Comparison of ENCODE assay signal across 8 mouse cellular contexts in genomic region chr7:96209783-96210524, GRCm38 (mm10). TPM values are rescaled to one million over a fixed set of nuclear protein-coding genes. Genes with fewer than 3 reads are reported as not detected.
DNase-seq lines count a peak whose midpoint lies in the region; ATAC-seq and TF ChIP-seq lines count a peak whose summit lies in the region.

No protein-coding gene starts in this region.

- no peak for TF ChIP-seq CTCF in thymus, adult 2 months (IDR thresholded peaks at IDR 0.05; ENCODE audit: borderline replicate concordance, control insufficient read depth, extremely low read depth, insufficient read depth, low read length, poor library complexity)
- no peak for TF ChIP-seq CTCF in heart, postnatal 0 days (IDR thresholded peaks at IDR 0.05; ENCODE audit: low read depth)
- no peak for TF ChIP-seq CTCF in liver, postnatal 0 days (IDR thresholded peaks at IDR 0.05; ENCODE audit: low read depth)

- peak overlapping the region; percentile 85 for H3K4me2 ChIP-seq in heart, postnatal 0 days (ENCODE audit: low read depth, low read length)
- peak overlapping the region; percentile 63 for H3K4me2 ChIP-seq in liver, postnatal 0 days (ENCODE audit: low read depth, low read length)

- H3K4me1 ChIP-seq in thymus, adult 2 months (replicated peaks; ENCODE audit: control insufficient read depth, insufficient read depth, low read length): no peaks in the 10 kb centered on the region
- H3K4me1 ChIP-seq in heart, postnatal 0 days (ENCODE audit: control insufficient read depth, insufficient read depth): peaks cover 19% of the 10 kb centered on the region
- H3K4me1 ChIP-seq in liver, postnatal 0 days (ENCODE audit: insufficient read depth): peaks cover 17% of the 10 kb centered on the region

- no peak overlapping the region for H3K27ac ChIP-seq in thymus, adult 2 months (ENCODE audit: control insufficient read depth, insufficient read depth, low read length)
- no peak overlapping the region for H3K27ac ChIP-seq in heart, postnatal 0 days (ENCODE audit: low read depth)
- no peak overlapping the region for H3K27ac ChIP-seq in liver, postnatal 0 days (ENCODE audit: low read depth)

- peak; percentile 24; the same call in 1 of the 2 replicates for ATAC-seq in heart, postnatal 0 days (ENCODE audit: insufficient read depth, low read depth)
- no peak for ATAC-seq in liver, postnatal 0 days

- no peaks in the 10 kb centered on the region; the same call in 1 of the 2 replicates for H3K27me3 ChIP-seq in thymus, adult 2 months (ENCODE audit: control insufficient read depth, insufficient read depth, low read length)
- peaks cover 54% of the 10 kb centered on the region for H3K27me3 ChIP-seq in heart, postnatal 0 days (ENCODE audit: control insufficient read depth, insufficient read depth, low read length)
- H3K27me3 ChIP-seq in liver, postnatal 0 days (ENCODE audit: insufficient read depth, low read length): peaks cover 72% of the 10 kb centered on the region

- DNase-seq in thymus, adult 2 months: no peak
- DNase-seq in thymus, postnatal 0 days (ENCODE audit: low spot score): no peak
- DNase-seq in embryo, embryonic 9.5 days (ENCODE audit: extremely low spot score): peak; percentile 79
- DNase-seq in heart, postnatal 0 days (ENCODE audit: low spot score): no peak
- DNase-seq in kidney, postnatal 4 days: peak; percentile 57 to 78
- no peak for DNase-seq in liver, postnatal 0 days
- peak; percentile 62 to 72 for DNase-seq in right cerebral cortex, adult 2 months (ENCODE audit: low spot score in 2 of 2)
- DNase-seq in thymus, postnatal 36 days: no peak

- TF ChIP-seq EP300 in heart, postnatal 0 days (IDR thresholded peaks at IDR 0.05; ENCODE audit: low read depth): no peak
- no peak for TF ChIP-seq EP300 in liver, postnatal 0 days (IDR thresholded peaks at IDR 0.05; ENCODE audit: low read depth)

- no peaks in the 10 kb centered on the region for H3K9me3 ChIP-seq in heart, postnatal 0 days (replicated peaks; ENCODE audit: control insufficient read depth, low read length)
- H3K9me3 ChIP-seq in liver, postnatal 0 days (ENCODE audit: low read length): no peaks in the 10 kb centered on the region

- peak overlapping the region; percentile 0; the same call in 1 of the 2 replicates for H3K4me3 ChIP-seq in thymus, adult 2 months (ENCODE audit: control insufficient read depth, insufficient read depth, low read length)
- peak overlapping the region; percentile 52 for H3K4me3 ChIP-seq in heart, postnatal 0 days (ENCODE audit: low read depth, low read length)
- H3K4me3 ChIP-seq in liver, postnatal 0 days (ENCODE audit: low read depth, low read length): peak overlapping the region; percentile 37

- H3K36me3 ChIP-seq in thymus, adult 2 months (ENCODE audit: control insufficient read depth, insufficient read depth, low read length): no peaks in the 10 kb centered on the region
- H3K36me3 ChIP-seq in heart, postnatal 0 days (replicated peaks; ENCODE audit: control insufficient read depth, insufficient read depth, low read length): no peaks in the 10 kb centered on the region
- no peaks in the 10 kb centered on the region for H3K36me3 ChIP-seq in liver, postnatal 0 days (replicated peaks; ENCODE audit: insufficient read depth, low read length)

- peak overlapping the region; percentile 49 for H3K9ac ChIP-seq in heart, postnatal 0 days (replicated peaks; ENCODE audit: low read depth, low read length)
- H3K9ac ChIP-seq in liver, postnatal 0 days (replicated peaks): no peak overlapping the region

- TF ChIP-seq POLR2A in thymus, adult 2 months (IDR thresholded peaks at IDR 0.05; ENCODE audit: control insufficient read depth, extremely low read depth, insufficient read depth, low read length, poor library complexity): no peak

- WGBS in thymus, adult 2 months: 6% methylated on average over 73 of the region's 75 CpGs
- under 1% methylated on average over 59 of the region's 75 CpGs for WGBS in heart, postnatal 0 days
- WGBS in liver, postnatal 0 days (ENCODE audit: insufficient replicate concordance): under 1% methylated on average over 50 of the region's 75 CpGs

RNA-seq across cellular contexts. Expression of gene Tenm4, which starts 38.9 kb away (rescaled TPM):
- polyA plus RNA-seq in thymus, adult 2 months (2012; rRNA removed): 2.7 and 2.9 TPM in 2 replicates
- 4.5 and 4.9 TPM in 2 replicates for polyA plus RNA-seq in thymus, postnatal 0 days (2015; fragmentation: Nextera tagmentation; extraction: Ambion mirVana)
- total RNA-seq in heart, postnatal 0 days (2014; rRNA removed; ENCODE audit: low replicate concordance): 3.9 and 5.9 TPM in 2 replicates
- 1.4 and 2.3 TPM in 2 replicates for polyA plus RNA-seq in heart, postnatal 0 days (2015; fragmentation: Nextera tagmentation; extraction: Ambion mirVana)
- polyA plus RNA-seq in liver, postnatal 0 days (2015; fragmentation: Nextera tagmentation; extraction: Ambion mirVana): 0.62 and 0.68 TPM in 2 replicates

Comparison
In these comparisons a context has a peak if more than half of its experiments do, and no peak if none do; other contexts are left out.
1. DNase-seq: peak in embryo, embryonic 9.5 days (single experiment), kidney, postnatal 4 days (2 of 2) and right cerebral cortex, adult 2 months (2 of 2); none in thymus, adult 2 months (single experiment), thymus, postnatal 0 days (single experiment), heart, postnatal 0 days (single experiment), liver, postnatal 0 days (single experiment) and thymus, postnatal 36 days (0 of 2).
2. H3K4me3 ChIP-seq: peak in every context shown above with its lines; median percentile 52 in heart, postnatal 0 days; 37 in liver, postnatal 0 days; 0 in thymus, adult 2 months.